Mouse (Mus musculus): Measurements from ENCODE around the gene Shmt1. TPM values are rescaled to one million over a fixed set of nuclear protein-coding genes. Genes with fewer than 3 reads are reported as not detected.

The Shmt1 gene
- polyA plus RNA-seq, 1 experiment from 2014 or later, result 29.6 TPM

DNA sequence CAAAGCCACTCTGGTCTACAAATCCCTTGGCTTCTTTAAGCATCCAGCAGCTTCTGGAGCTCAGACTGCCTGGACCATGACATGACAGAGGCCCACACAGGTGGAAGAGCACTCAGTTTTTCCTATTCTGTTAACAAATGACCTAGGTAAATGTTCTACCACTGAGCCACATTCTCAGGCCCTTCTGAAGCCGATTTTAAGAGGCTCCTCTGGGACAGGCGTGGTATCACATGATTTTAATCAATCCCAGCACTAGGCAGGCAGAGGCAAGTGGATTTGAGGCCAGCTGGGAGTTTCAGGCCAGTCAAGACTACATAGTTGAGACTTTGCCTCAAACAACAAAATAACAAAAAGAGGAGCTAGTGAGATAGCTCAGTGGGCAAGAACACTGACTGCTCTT, 21.0 kb downstream of the Shmt1 start:
- H3K4me2 ChIP-seq (ENCODE audit: low read length), result no peak overlapping the region
- 75% methylated on average over 2 of the region's 2 CpGs for WGBS
- no peaks in the 10 kb centered on the region for H3K4me1 ChIP-seq (ENCODE audit: control insufficient read depth in 2 of 2, insufficient read depth in 2 of 2, low read length in 2 of 2)
- no peak overlapping the region for H3K4me3 ChIP-seq (ENCODE audit: control insufficient read depth in 1 of 2, insufficient read depth in 1 of 2, low read depth in 1 of 2, low read length in 2 of 2)
- no peaks in the 10 kb centered on the region for H3K9me3 ChIP-seq (ENCODE audit: control insufficient read depth, low read length)
- H3K9ac ChIP-seq (ENCODE audit: low read length), result no peak overlapping the region
- H3K27ac ChIP-seq (replicated peaks in 1 of 2; ENCODE audit: control insufficient read depth in 1 of 2, insufficient read depth in 1 of 2, low read depth in 2 of 2, low read length in 2 of 2), result no peak overlapping the region
- ATAC-seq (ENCODE audit: insufficient number of reproducible peaks, insufficient read depth, low FRiP score, low read depth), result no peak
- peaks cover 84% of the 10 kb centered on the region for H3K36me3 ChIP-seq (ENCODE audit: control insufficient read depth, insufficient read depth, low read length)
- H3K27me3 ChIP-seq (ENCODE audit: control insufficient read depth, insufficient read depth, low read length), result no peaks in the 10 kb centered on the region

DNA sequence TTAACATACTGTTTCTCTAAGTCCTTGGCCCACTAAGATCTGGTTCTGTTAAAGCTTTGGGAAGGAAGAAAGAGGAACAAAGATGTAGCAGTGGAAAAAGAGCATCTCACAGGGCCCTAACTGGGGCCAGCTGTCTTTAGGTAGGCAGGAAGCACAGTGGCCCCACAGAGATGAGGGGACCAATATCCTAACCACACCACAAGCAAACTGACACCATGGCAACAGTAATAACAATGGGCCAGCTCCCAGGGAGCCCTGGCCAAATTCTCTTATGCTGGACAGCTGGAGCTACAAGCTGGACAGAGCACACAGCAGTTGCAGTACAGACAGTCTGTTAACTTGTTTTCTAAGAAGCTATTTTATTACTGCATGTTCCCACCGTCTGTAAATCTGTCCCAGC, 23.9 kb downstream of the Shmt1 start:
- Histone ChIP-seq H3K4me3 (ENCODE audit: control insufficient read depth in 1 of 2, insufficient read depth in 1 of 2, low read depth in 1 of 2, low read length in 2 of 2) (no peak overlapping the region), H3K4me1 (ENCODE audit: control insufficient read depth in 2 of 2, insufficient read depth in 2 of 2, low read length in 2 of 2) (no peaks in the 10 kb centered on the region), H3K36me3 (ENCODE audit: control insufficient read depth, insufficient read depth, low read length) (peaks cover 88% of the 10 kb centered on the region), H3K4me2 (ENCODE audit: low read length) (no peak overlapping the region), H3K9me3 (ENCODE audit: control insufficient read depth, low read length) (no peaks in the 10 kb centered on the region), H3K27ac (replicated peaks in 1 of 2; ENCODE audit: control insufficient read depth in 1 of 2, insufficient read depth in 1 of 2, low read depth in 2 of 2, low read length in 2 of 2) (no peak overlapping the region), H3K9ac (ENCODE audit: low read length) (no peak overlapping the region), H3K27me3 (ENCODE audit: control insufficient read depth, insufficient read depth, low read length) (no peaks in the 10 kb centered on the region)
- ATAC-seq (ENCODE audit: insufficient number of reproducible peaks, insufficient read depth, low FRiP score, low read depth), result no peak
- 67% methylated on average over 1 of the region's 1 CpGs for WGBS

DNA sequence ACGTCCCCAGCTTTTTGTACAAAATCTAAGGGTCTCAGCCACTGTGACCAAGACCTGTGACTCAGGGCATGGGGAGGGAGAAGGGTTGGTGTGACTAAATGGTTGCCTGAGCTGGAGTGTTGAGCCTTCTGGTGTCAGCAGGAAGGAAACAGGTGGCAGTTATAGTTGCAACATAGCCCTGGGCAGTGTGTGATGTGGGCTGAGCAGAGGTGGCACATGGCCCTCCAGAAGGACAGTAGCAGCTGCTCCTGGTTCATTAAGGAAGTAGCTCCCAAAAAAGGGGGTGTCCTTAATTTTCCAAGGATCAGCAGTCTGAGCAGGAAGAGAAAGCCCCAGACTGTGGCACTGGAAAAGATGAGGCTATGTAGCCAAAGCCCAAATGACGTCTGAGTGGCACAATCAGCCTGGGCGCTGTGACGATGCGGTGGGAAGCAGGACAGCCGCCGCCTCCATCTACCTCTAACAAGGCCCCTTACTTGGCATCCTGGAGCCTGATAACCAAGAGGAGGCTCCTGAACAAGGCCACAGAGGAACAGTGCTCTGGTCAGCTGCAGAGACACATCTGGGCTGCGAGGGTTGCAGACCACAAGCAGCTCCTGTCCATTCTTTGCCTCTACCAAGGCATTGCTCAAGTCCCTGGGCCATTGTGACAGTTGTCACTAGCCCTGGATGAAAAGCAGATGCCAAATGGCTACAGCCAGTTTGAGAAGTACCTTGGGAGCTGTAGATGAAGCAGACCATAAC, 27.2 kb downstream of the Shmt1 start:
- WGBS, result 88% methylated on average over 8 of the region's 8 CpGs
- Histone ChIP-seq H3K27me3 (ENCODE audit: control insufficient read depth, insufficient read depth, low read length) (no peaks in the 10 kb centered on the region), H3K9me3 (ENCODE audit: control insufficient read depth, low read length) (no peaks in the 10 kb centered on the region), H3K4me1 (ENCODE audit: control insufficient read depth in 2 of 2, insufficient read depth in 2 of 2, low read length in 2 of 2) (peaks cover 24 to 31% of the 10 kb centered on the region in 2 experiments), H3K27ac (replicated peaks in 1 of 2; ENCODE audit: control insufficient read depth in 1 of 2, insufficient read depth in 1 of 2, low read depth in 2 of 2, low read length in 2 of 2) (no peak overlapping the region), H3K4me2 (ENCODE audit: low read length) (no peak overlapping the region), H3K36me3 (ENCODE audit: control insufficient read depth, insufficient read depth, low read length) (peaks cover 86% of the 10 kb centered on the region), H3K4me3 (ENCODE audit: control insufficient read depth in 1 of 2, insufficient read depth in 1 of 2, low read depth in 1 of 2, low read length in 2 of 2) (no peak overlapping the region), H3K9ac (ENCODE audit: low read length) (no peak overlapping the region)
- no peak for ATAC-seq (ENCODE audit: insufficient number of reproducible peaks, insufficient read depth, low FRiP score, low read depth)

- H3K4me2 ChIP-seq (ENCODE audit: low read length), result peak overlapping the region; percentile 64
- 88% methylated on average over 10 of the region's 10 CpGs for WGBS
- H3K4me3 ChIP-seq (ENCODE audit: control insufficient read depth in 1 of 2, insufficient read depth in 1 of 2, low read depth in 1 of 2, low read length in 2 of 2), result peak overlapping the region; percentile 5 to 31; a peak in 3 of 4 replicates
- H3K4me1 ChIP-seq (ENCODE audit: control insufficient read depth in 2 of 2, insufficient read depth in 2 of 2, low read length in 2 of 2), result peaks cover 36 to 61% of the 10 kb centered on the region in 2 experiments
- no peaks in the 10 kb centered on the region for H3K27me3 ChIP-seq (ENCODE audit: control insufficient read depth, insufficient read depth, low read length)
- peak overlapping the region; percentile 65 for H3K9ac ChIP-seq (ENCODE audit: low read length)
- H3K36me3 ChIP-seq (ENCODE audit: control insufficient read depth, insufficient read depth, low read length), result peaks cover 49% of the 10 kb centered on the region
- no peaks in the 10 kb centered on the region for H3K9me3 ChIP-seq (ENCODE audit: control insufficient read depth, low read length)
- H3K27ac ChIP-seq (replicated peaks in 1 of 2; ENCODE audit: control insufficient read depth in 1 of 2, insufficient read depth in 1 of 2, low read depth in 2 of 2, low read length in 2 of 2), result no peak overlapping the region
- ATAC-seq (ENCODE audit: insufficient number of reproducible peaks, insufficient read depth, low FRiP score, low read depth), result no peak
Measured at GRCm38 (mm10) chr11:60779673-60780189, 31.8 kb downstream of the Shmt1 start.

GRCm38 (mm10) chr11:60777801-60778370, 33.6 kb downstream of the Shmt1 start:
- Histone ChIP-seq H3K9me3 (ENCODE audit: control insufficient read depth, low read length) (no peaks in the 10 kb centered on the region), H3K4me1 (ENCODE audit: control insufficient read depth in 2 of 2, insufficient read depth in 2 of 2, low read length in 2 of 2) (peaks cover 36 to 61% of the 10 kb centered on the region in 2 experiments), H3K27ac (replicated peaks in 1 of 2; ENCODE audit: control insufficient read depth in 1 of 2, insufficient read depth in 1 of 2, low read depth in 2 of 2, low read length in 2 of 2) (peak overlapping the region; percentile 64 to 91), H3K4me2 (ENCODE audit: low read length) (peak overlapping the region; percentile 94), H3K36me3 (ENCODE audit: control insufficient read depth, insufficient read depth, low read length) (peaks cover 34% of the 10 kb centered on the region), H3K4me3 (ENCODE audit: control insufficient read depth in 1 of 2, insufficient read depth in 1 of 2, low read depth in 1 of 2, low read length in 2 of 2) (peak overlapping the region; percentile 67 to 88), H3K9ac (ENCODE audit: low read length) (peak overlapping the region; percentile 82), H3K27me3 (ENCODE audit: control insufficient read depth, insufficient read depth, low read length) (no peaks in the 10 kb centered on the region)
- 0 out of 2 replicates have a peak, but pooled peaks have one; percentile 2 for ATAC-seq (ENCODE audit: insufficient number of reproducible peaks, insufficient read depth, low FRiP score, low read depth)
- 21% methylated on average over 16 of the region's 16 CpGs for WGBS

DNA sequence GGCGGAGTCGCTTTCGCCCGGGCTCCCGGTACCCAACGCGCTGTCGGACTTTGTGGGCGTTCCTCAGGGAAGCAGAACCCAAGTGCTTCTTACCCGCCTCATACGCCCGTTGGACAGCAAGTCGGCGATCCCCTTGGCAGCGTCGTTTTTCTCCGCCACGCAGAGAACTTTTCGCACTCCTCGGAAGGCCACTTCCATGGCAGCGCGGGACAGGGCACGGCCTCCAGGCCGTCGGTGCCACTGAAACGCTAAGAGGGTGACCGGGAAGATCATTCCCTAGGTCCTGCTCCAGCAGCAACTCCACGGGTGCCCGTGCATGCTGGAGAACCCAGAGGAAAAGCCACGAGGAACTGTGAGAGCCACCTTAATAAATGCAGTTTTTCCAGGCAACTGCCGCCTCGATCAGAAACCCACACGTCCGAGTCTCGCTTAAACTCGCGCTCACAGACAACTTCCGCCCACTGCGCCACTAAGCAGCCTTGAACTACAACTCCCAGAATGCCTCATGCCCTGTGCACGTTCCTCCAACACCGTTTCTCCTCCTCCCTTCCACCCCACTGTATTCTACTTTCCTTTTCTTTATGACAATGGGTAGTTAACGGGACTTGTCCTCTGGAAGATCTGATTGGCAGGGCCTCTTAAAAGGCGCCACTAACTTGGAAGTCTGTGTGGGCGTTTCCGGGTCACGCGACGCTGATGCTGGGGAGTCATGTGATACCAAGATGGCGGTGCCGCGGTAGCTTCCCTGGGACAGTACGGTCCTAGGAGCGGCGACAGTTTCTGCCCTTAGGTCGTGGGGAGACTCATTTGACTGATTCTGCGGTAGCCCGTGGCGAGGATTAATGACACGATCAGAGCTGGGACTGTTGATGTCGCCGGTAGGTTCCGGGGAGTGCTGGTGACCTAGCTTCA, 34.4 kb downstream of the Shmt1 start, which contains the start of the genes Top3a and Smcr8:
TSS of gene Top3a (minus strand) at position 537 of the 912 bp plus-strand sequence.
TSS of gene Smcr8 (plus strand) at position 696 of the 912 bp plus-strand sequence.
- peaks cover 33 to 58% of the 10 kb centered on the region in 2 experiments for H3K4me1 ChIP-seq (ENCODE audit: control insufficient read depth in 2 of 2, insufficient read depth in 2 of 2, low read length in 2 of 2)
- WGBS, result under 1% methylated on average over 62 of the region's 62 CpGs
- H3K9me3 ChIP-seq (ENCODE audit: control insufficient read depth, low read length), result no peaks in the 10 kb centered on the region
- ATAC-seq (ENCODE audit: insufficient number of reproducible peaks, insufficient read depth, low FRiP score, low read depth), result peak; percentile 92
- peak within 1 kb of the TSS; percentile 82 for H3K9ac ChIP-seq (ENCODE audit: low read length)
- peaks cover 30% of the 10 kb centered on the region for H3K36me3 ChIP-seq (ENCODE audit: control insufficient read depth, insufficient read depth, low read length)
- peak within 1 kb of the TSS; percentile 64 to 91 for H3K27ac ChIP-seq (replicated peaks in 1 of 2; ENCODE audit: control insufficient read depth in 1 of 2, insufficient read depth in 1 of 2, low read depth in 2 of 2, low read length in 2 of 2)
- peak within 1 kb of the TSS; percentile 67 to 88 for H3K4me3 ChIP-seq (ENCODE audit: control insufficient read depth in 1 of 2, insufficient read depth in 1 of 2, low read depth in 1 of 2, low read length in 2 of 2)
- H3K4me2 ChIP-seq (ENCODE audit: low read length), result peak within 1 kb of the TSS; percentile 94
- H3K27me3 ChIP-seq (ENCODE audit: control insufficient read depth, insufficient read depth, low read length), result no peaks in the 10 kb centered on the region

Data from heart, embryonic 14.5 days (tissue).